Mouse (Mus musculus) layer of hippocampus, adult 2 months (tissue): ENCODE data around the gene Ift57. TPM values are rescaled to one million over a fixed set of nuclear protein-coding genes. Genes with fewer than 3 reads are reported as not detected.

Experiments used
- DNase-seq, 2 experiments: peaks; one replicate each; pipeline ENCODE4 v3.0.0; 2022; ENCODE audit warnings: low spot score in 2 of 2
- H3K27ac ChIP-seq: fragments of 200-600 bp; 2 replicates; pipeline ENCODE4 v1.8.1; 2022
- H3K4me3 ChIP-seq: fragments of 200-600 bp; 2 replicates; pipeline ENCODE4 v1.8.1; 2022; ENCODE audit warnings: mild to moderate bottlenecking
- CTCF ChIP-seq: fragments of 200-600 bp; conservative IDR thresholded peaks from 2 replicates; pipeline ENCODE4 v1.8.1; 2022; ENCODE audit warnings: antibody characterized with exemption, mild to moderate bottlenecking, moderate library complexity
- total RNA-seq, 2 experiments: library from RNA; stranded (reverse); gene quantifications; 2 replicates each; pipeline ENCODE4 v1.2.3; 2021

Ift57 gene
- total RNA-seq, 2 experiments from 2014 or later = 53.7 to 53.8 TPM

- Histone ChIP-seq H3K4me3 (no peak overlapping the region; the same call in 1 of the 2 replicates), H3K27ac (no peak overlapping the region)
- no peak for DNase-seq
- no peak for TF ChIP-seq CTCF
Observed at GRCm38 (mm10) chr16:49807419-49807841, 108.4 kb downstream of the Ift57 start.

GRCm38 (mm10) chr16:49807862-49808430 lies 108.9 kb downstream of the Ift57 start:
- TF ChIP-seq CTCF = no peak
- Histone ChIP-seq H3K27ac (peak overlapping the region; percentile 39; the same call in 1 of the 2 replicates), H3K4me3 (peak overlapping the region; percentile 6; the same call in 1 of the 2 replicates)
- DNase-seq = no peak

DNA sequence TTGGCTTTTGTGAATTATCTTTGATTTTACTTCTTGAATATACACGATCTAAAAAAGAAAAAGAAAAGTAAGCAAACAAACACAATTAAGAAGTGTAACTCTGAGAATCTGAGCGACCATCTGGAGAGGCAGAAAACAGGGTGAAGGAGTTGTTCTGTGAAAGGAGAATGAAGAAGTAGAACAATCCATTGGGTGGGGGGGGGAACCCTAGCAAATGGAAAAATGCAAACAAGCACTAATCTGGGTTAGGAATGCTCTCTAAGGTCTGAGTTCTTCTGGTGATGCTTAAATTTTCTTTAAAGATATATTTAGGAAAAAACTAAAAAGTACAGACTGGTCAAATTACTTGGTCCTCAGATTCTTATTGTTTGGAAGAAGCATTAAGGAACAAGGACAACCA lies 112.9 kb downstream of the Ift57 start:
- Histone ChIP-seq H3K4me3 (no peak overlapping the region), H3K27ac (no peak overlapping the region)
- no peak for TF ChIP-seq CTCF
- DNase-seq = no peak

- H3K4me3 ChIP-seq = no peak overlapping the region
- no peak overlapping the region for H3K27ac ChIP-seq
- no peak for DNase-seq
- TF ChIP-seq CTCF = no peak
Observed at GRCm38 (mm10) chr16:49812821-49813616, 114.0 kb downstream of the Ift57 start.

DNA sequence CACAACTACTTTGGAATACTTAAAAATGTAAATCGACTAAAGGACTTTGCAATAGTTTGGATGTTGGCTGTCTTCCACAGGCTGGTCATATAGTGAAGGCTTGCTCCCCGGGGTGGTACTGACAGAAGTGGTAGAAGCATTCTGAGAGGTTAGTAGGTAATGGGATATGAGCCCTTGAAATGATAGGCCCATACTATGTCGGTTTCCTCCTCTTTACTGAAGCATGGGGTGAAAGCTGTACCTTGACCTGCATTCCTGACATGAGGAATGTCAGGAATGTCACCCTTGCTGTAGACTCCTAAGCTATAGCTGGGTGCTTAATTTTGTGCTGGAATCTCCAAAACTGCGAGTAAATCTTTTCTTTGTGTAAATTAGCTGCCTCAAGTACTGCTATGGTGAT lies 115.4 kb downstream of the Ift57 start:
- DNase-seq = no peak
- H3K27ac ChIP-seq = no peak overlapping the region
- no peak overlapping the region for H3K4me3 ChIP-seq
- no peak for TF ChIP-seq CTCF

Other genes starting within 250 kb of the Ift57 start
- 100 to 1,000 TPM; 220 to 223 TPM for gene Cd47, start 101.3 kb downstream of the Ift57 start, total RNA-seq